Mouse (Mus musculus): ENCODE measurements around the gene Pls3. TPM values are rescaled to one million over a fixed set of nuclear protein-coding genes. Genes with fewer than 3 reads are reported as not detected.

The Pls3 gene
- 23.0 TPM for polyA plus RNA-seq (2014; fragmentation: Illumina TruSeq; extraction: RNeasy Lipid Tissue Mini Kit (QIAGEN cat#74804); ENCODE audit: low read depth, low replicate concordance)

GRCm38 (mm10) chrX:75874332-75875291, at the start of gene Pls3:
TSS of gene Pls3 (minus strand) at chrX:75875182.

